Mouse (Mus musculus): Measurements from ENCODE around the gene Sgsm1. TPM values are rescaled to one million over a fixed set of nuclear protein-coding genes. Genes with fewer than 3 reads are reported as not detected.

The Sgsm1 gene
- total and polyA plus RNA-seq, 2 experiments from 2014 or later, result 15.2 to 43.4 TPM

- no peaks in the 10 kb centered on the region for H3K4me1 ChIP-seq (ENCODE audit: insufficient read depth, low read length)
- 0 out of 2 replicates have a peak overlapping the region, but pooled peaks have one; percentile 0 for H3K9ac ChIP-seq (replicated peaks; ENCODE audit: low read length)
- H3K9me3 ChIP-seq (ENCODE audit: low read length), result no peaks in the 10 kb centered on the region
- peak; percentile 84 for TF ChIP-seq CTCF (IDR thresholded peaks at IDR 0.05; ENCODE audit: low read depth)
- WGBS, result 3% methylated on average over 56 of the region's 60 CpGs
- no peak overlapping the region; the same call in 1 of the 2 replicates for H3K4me3 ChIP-seq (ENCODE audit: low read length)
- peak overlapping the region; percentile 41 for H3K4me2 ChIP-seq (ENCODE audit: low read depth, low read length)
- no peaks in the 10 kb centered on the region for H3K36me3 ChIP-seq (ENCODE audit: insufficient read depth, low read length)
- peak; percentile 76 for DNase-seq (ENCODE audit: low spot score)
- no peak for ATAC-seq
- H3K27me3 ChIP-seq (ENCODE audit: insufficient read depth, low read length), result no peaks in the 10 kb centered on the region
- H3K27ac ChIP-seq, result no peak overlapping the region
These were observed 23.7 kb downstream of the Sgsm1 start for GRCm38 (mm10) chr5:113286591-113287520.

GRCm38 (mm10) chr5:113286048-113286447, 24.5 kb downstream of the Sgsm1 start:
- Histone ChIP-seq H3K4me3 (ENCODE audit: low read length) (no peak overlapping the region), H3K27ac (no peak overlapping the region), H3K9me3 (ENCODE audit: low read length) (no peaks in the 10 kb centered on the region), H3K9ac (replicated peaks; ENCODE audit: low read length) (no peak overlapping the region), H3K36me3 (ENCODE audit: insufficient read depth, low read length) (no peaks in the 10 kb centered on the region; the same call in 1 of the 2 replicates), H3K4me1 (ENCODE audit: insufficient read depth, low read length) (no peaks in the 10 kb centered on the region), H3K27me3 (ENCODE audit: insufficient read depth, low read length) (no peaks in the 10 kb centered on the region), H3K4me2 (ENCODE audit: low read depth, low read length) (no peak overlapping the region)
- DNase-seq (ENCODE audit: low spot score) (no peak), ATAC-seq (no peak)
- no peak for TF ChIP-seq CTCF (IDR thresholded peaks at IDR 0.05; ENCODE audit: low read depth)
- WGBS, result 79% methylated on average over 11 of the region's 11 CpGs

GRCm38 (mm10) chr5:113285541-113285940, 25.0 kb downstream of the Sgsm1 start:
- Histone ChIP-seq H3K4me2 (ENCODE audit: low read depth, low read length) (no peak overlapping the region), H3K9ac (replicated peaks; ENCODE audit: low read length) (no peak overlapping the region), H3K27me3 (ENCODE audit: insufficient read depth, low read length) (no peaks in the 10 kb centered on the region), H3K9me3 (ENCODE audit: low read length) (no peaks in the 10 kb centered on the region), H3K4me1 (ENCODE audit: insufficient read depth, low read length) (no peaks in the 10 kb centered on the region), H3K36me3 (ENCODE audit: insufficient read depth, low read length) (no peaks in the 10 kb centered on the region; the same call in 1 of the 2 replicates), H3K27ac (no peak overlapping the region), H3K4me3 (ENCODE audit: low read length) (no peak overlapping the region)
- ATAC-seq (0 out of 2 replicates have a peak, but pooled peaks have one; percentile 7), DNase-seq (ENCODE audit: low spot score) (peak; percentile 49)
- TF ChIP-seq CTCF (IDR thresholded peaks at IDR 0.05; ENCODE audit: low read depth), result peak; percentile 58
- 59% methylated on average over 16 of the region's 16 CpGs for WGBS

GRCm38 (mm10) chr5:113283726-113284125, 26.9 kb downstream of the Sgsm1 start:
- 79% methylated on average over 2 of the region's 2 CpGs for WGBS
- no peak overlapping the region for H3K9ac ChIP-seq (replicated peaks; ENCODE audit: low read length)
- ATAC-seq, result no peak

GRCm38 (mm10) chr5:113281557-113281956, 29.0 kb downstream of the Sgsm1 start:
- H3K4me1 ChIP-seq (ENCODE audit: insufficient read depth, low read length), result no peaks in the 10 kb centered on the region
- H3K9me3 ChIP-seq (ENCODE audit: low read length), result no peaks in the 10 kb centered on the region
- H3K36me3 ChIP-seq (ENCODE audit: insufficient read depth, low read length), result peaks cover 19% of the 10 kb centered on the region
- no peaks in the 10 kb centered on the region for H3K27me3 ChIP-seq (ENCODE audit: insufficient read depth, low read length)
- 91% methylated on average over 7 of the region's 7 CpGs for WGBS
- H3K27ac ChIP-seq, result no peak overlapping the region
- DNase-seq (ENCODE audit: low spot score) (no peak), ATAC-seq (no peak)
- H3K9ac ChIP-seq (replicated peaks; ENCODE audit: low read length), result no peak overlapping the region
- H3K4me3 ChIP-seq (ENCODE audit: low read length), result no peak overlapping the region
- no peak overlapping the region for H3K4me2 ChIP-seq (ENCODE audit: low read depth, low read length)
- TF ChIP-seq CTCF (IDR thresholded peaks at IDR 0.05; ENCODE audit: low read depth), result no peak

More at GRCm38 (mm10) chr5:113283726-113284125, 26.9 kb downstream of the Sgsm1 start:
- no peak overlapping the region for H3K27ac ChIP-seq
- H3K27me3 ChIP-seq (ENCODE audit: insufficient read depth, low read length), result no peaks in the 10 kb centered on the region
- H3K9me3 ChIP-seq (ENCODE audit: low read length), result no peaks in the 10 kb centered on the region
- no peak overlapping the region for H3K4me2 ChIP-seq (ENCODE audit: low read depth, low read length)
- no peaks in the 10 kb centered on the region for H3K4me1 ChIP-seq (ENCODE audit: insufficient read depth, low read length)
- H3K4me3 ChIP-seq (ENCODE audit: low read length), result no peak overlapping the region
- TF ChIP-seq CTCF (IDR thresholded peaks at IDR 0.05; ENCODE audit: low read depth), result no peak
- H3K36me3 ChIP-seq (ENCODE audit: insufficient read depth, low read length), result peaks cover 4% of the 10 kb centered on the region; the same call in 1 of the 2 replicates
- DNase-seq (ENCODE audit: low spot score), result no peak

GRCm38 (mm10) chr5:113280138-113280856, 30.3 kb downstream of the Sgsm1 start:
- ATAC-seq (peak; percentile 77), DNase-seq (ENCODE audit: low spot score) (peak; percentile 71)
- Histone ChIP-seq H3K27me3 (ENCODE audit: insufficient read depth, low read length) (no peaks in the 10 kb centered on the region), H3K27ac (no peak overlapping the region), H3K4me1 (ENCODE audit: insufficient read depth, low read length) (no peaks in the 10 kb centered on the region), H3K9ac (replicated peaks; ENCODE audit: low read length) (no peak overlapping the region), H3K4me2 (ENCODE audit: low read depth, low read length) (peak overlapping the region; percentile 45), H3K36me3 (ENCODE audit: insufficient read depth, low read length) (peaks cover 19% of the 10 kb centered on the region), H3K9me3 (ENCODE audit: low read length) (no peaks in the 10 kb centered on the region), H3K4me3 (ENCODE audit: low read length) (no peak overlapping the region; the same call in 1 of the 2 replicates)
- 32% methylated on average over 15 of the region's 15 CpGs for WGBS
- TF ChIP-seq CTCF (IDR thresholded peaks at IDR 0.05; ENCODE audit: low read depth), result no peak

Data from hindbrain, postnatal 0 days (tissue).